7 mouse cellular contexts compared by ENCODE assay signal in genomic region chr6:100059803-100060202, GRCm38 (mm10).
DNase-seq lines count a peak whose midpoint lies in the region; ATAC-seq lines count a peak whose summit lies in the region.

No protein-coding gene starts in this region.

- no peaks in the 10 kb centered on the region for H3K36me3 ChIP-seq in forebrain, embryonic 14.5 days (ENCODE audit: control insufficient read depth, insufficient read depth, low read length)
- H3K36me3 ChIP-seq in neural tube, embryonic 15.5 days, result no peaks in the 10 kb centered on the region

- peaks cover 6% of the 10 kb centered on the region; the same call in 1 of the 2 replicates for H3K4me1 ChIP-seq in forebrain, embryonic 14.5 days (ENCODE audit: control insufficient read depth, insufficient read depth, low read length)
- H3K4me1 ChIP-seq in neural tube, embryonic 15.5 days, result peaks cover 4% of the 10 kb centered on the region; the same call in 1 of the 2 replicates

- peak; percentile 89 for DNase-seq in Muller cell, postnatal 12 days (ENCODE audit: inconsistent ontology term)
- DNase-seq in adrenal gland, adult 8-10 months, result peak; percentile 42
- DNase-seq in forebrain, embryonic 14.5 days (ENCODE audit: low spot score), result peak; percentile 70
- DNase-seq in heart, postnatal 25 days (ENCODE audit: low spot score), result peak; percentile 68
- DNase-seq in left cerebral cortex, adult 11 months (ENCODE audit: low spot score), result peak; percentile 53
- no peak for DNase-seq in thymus, postnatal 36 days

- WGBS in forebrain, embryonic 14.5 days, result 45% methylated on average over 8 of the region's 8 CpGs
- 34% methylated on average over 8 of the region's 8 CpGs for WGBS in neural tube, embryonic 15.5 days

- peak; percentile 74 for ATAC-seq in forebrain, embryonic 14.5 days
- peak; percentile 80 for ATAC-seq in neural tube, embryonic 15.5 days (ENCODE audit: low FRiP score)

- no peak overlapping the region for H3K4me2 ChIP-seq in forebrain, embryonic 14.5 days (ENCODE audit: low read length)
- H3K4me2 ChIP-seq in neural tube, embryonic 15.5 days, result no peak overlapping the region

- H3K4me3 ChIP-seq in forebrain, embryonic 14.5 days (ENCODE audit: low read depth, low read length), result no peak overlapping the region
- no peak overlapping the region for H3K4me3 ChIP-seq in neural tube, embryonic 15.5 days (replicated peaks)

- intact Hi-C loops in heart, postnatal 25 days (cut with DNase I), result loop anchor here (5.0 kb wide), 2 partner anchors 82 to 88 kb away; no protein-coding TSS in a partner anchor

- H3K9ac ChIP-seq in forebrain, embryonic 14.5 days (ENCODE audit: low read length), result no peak overlapping the region
- no peak overlapping the region for H3K9ac ChIP-seq in neural tube, embryonic 15.5 days (replicated peaks)

- H3K27ac ChIP-seq in forebrain, embryonic 14.5 days (ENCODE audit: low read depth, low read length), result no peak overlapping the region
- no peak overlapping the region for H3K27ac ChIP-seq in neural tube, embryonic 15.5 days (replicated peaks)

- no peaks in the 10 kb centered on the region for H3K27me3 ChIP-seq in forebrain, embryonic 14.5 days (replicated peaks; ENCODE audit: control insufficient read depth, insufficient read depth, low read length)
- peaks cover 36% of the 10 kb centered on the region for H3K27me3 ChIP-seq in neural tube, embryonic 15.5 days (replicated peaks)

- no peaks in the 10 kb centered on the region for H3K9me3 ChIP-seq in forebrain, embryonic 14.5 days (replicated peaks; ENCODE audit: control insufficient read depth, low read length)
- H3K9me3 ChIP-seq in neural tube, embryonic 15.5 days (replicated peaks), result no peaks in the 10 kb centered on the region

Comparison
In these comparisons a context has a peak if more than half of its experiments do, and no peak if none do; other contexts are left out.
1. DNase-seq: peak in Muller cell, postnatal 12 days (single experiment), adrenal gland, adult 8-10 months (single experiment), forebrain, embryonic 14.5 days (single experiment), heart, postnatal 25 days (single experiment) and left cerebral cortex, adult 11 months (single experiment); none in thymus, postnatal 36 days (0 of 2).